Mouse (Mus musculus) G1E (cell line): ENCODE measurements at regions not wholly inside any gene's neighbourhood (a gene's known extent, or its start where the extent isn't known, plus 50 kb on each side); places are given as distances from the start of the nearest gene placed in this dataset.

Experiments used
- ATAC-seq: 2 replicates; pipeline ENCODE4 v1.8.0; 2016; ENCODE audit warnings: mild to moderate bottlenecking; ENCODE audit not compliant: insufficient number of reproducible peaks, poor library complexity, low FRiP score, severe bottlenecking; ENCODE audit errors: extremely low read depth
- DNase-seq: peaks from one replicate; pipeline ENCODE4 v3.0.0; 2012; ENCODE audit warnings: low spot score
- H3K27me3 ChIP-seq: 2 replicates; pipeline ENCODE4 v1.6.1; 2012; ENCODE audit warnings: mild to moderate bottlenecking, low read length, inconsistent platforms; ENCODE audit not compliant: insufficient read depth
- H3K36me3 ChIP-seq: replicated peaks from 2 replicates; pipeline ENCODE3; 2012; ENCODE audit warnings: mild to moderate bottlenecking, inconsistent platforms
- H3K4me1 ChIP-seq: 2 replicates; pipeline ENCODE4 v1.6.1; 2012; ENCODE audit warnings: low read depth, low read length, inconsistent platforms, mixed read lengths; ENCODE audit not compliant: insufficient read depth
- H3K4me3 ChIP-seq: 2 replicates; pipeline ENCODE4 v1.5.1; 2012; ENCODE audit warnings: low read depth, mild to moderate bottlenecking, inconsistent platforms, low read length, moderate library complexity, mixed read lengths
- H3K9me3 ChIP-seq: replicated peaks from 2 replicates; pipeline ENCODE4 v1.6.1; 2012; ENCODE audit warnings: inconsistent platforms
- CTCF ChIP-seq: IDR thresholded peaks from 2 replicates; pipeline ENCODE4 v1.5.1; 2012; ENCODE audit warnings: low read depth, low read length, inconsistent platforms, mixed read lengths
- GATA1 ChIP-seq: IDR thresholded peaks from 2 replicates; pipeline ENCODE4 v1.6.1; 2012; ENCODE audit warnings: borderline replicate concordance, low read length, inconsistent platforms, mixed read lengths
- GATA2 ChIP-seq: IDR thresholded peaks from 2 replicates; pipeline ENCODE4 v1.6.1; 2012; ENCODE audit warnings: low read depth, low read length, inconsistent platforms, borderline replicate concordance
- POLR2AphosphoS5 ChIP-seq: IDR thresholded peaks from 2 replicates; pipeline ENCODE4 v1.6.1; 2012; ENCODE audit warnings: low read depth, low read length, inconsistent platforms; ENCODE audit not compliant: insufficient replicate concordance
- TAL1 ChIP-seq: conservative IDR thresholded peaks from 2 replicates; pipeline ENCODE4 v1.6.1; 2012; ENCODE audit warnings: low read depth, low read length, inconsistent platforms, mixed read lengths

GRCm38 (mm10) chr4:56664921-56665320 lies 74.9 kb upstream of the Gm26657 start:
- TF ChIP-seq POLR2AphosphoS5, result no peak
- no peak for TF ChIP-seq TAL1
- TF ChIP-seq CTCF, result no peak
- TF ChIP-seq GATA1, result no peak
- no peak for TF ChIP-seq GATA2
- Histone ChIP-seq H3K4me3 (no peak overlapping the region), H3K27me3 (no peaks in the 10 kb centered on the region), H3K4me1 (no peaks in the 10 kb centered on the region), H3K36me3 (no peaks in the 10 kb centered on the region), H3K9me3 (peaks cover 6% of the 10 kb centered on the region; the same call in 1 of the 2 replicates)
- ATAC-seq (no peak), DNase-seq (no peak)

- TF ChIP-seq CTCF, result no peak
- Histone ChIP-seq H3K4me1 (no peaks in the 10 kb centered on the region), H3K36me3 (no peaks in the 10 kb centered on the region), H3K4me3 (no peak overlapping the region), H3K27me3 (no peaks in the 10 kb centered on the region), H3K9me3 (peaks cover 11% of the 10 kb centered on the region)
- ATAC-seq, result no peak
- DNase-seq, result no peak
Measured at GRCm38 (mm10) chr4:56661816-56662215, 78.1 kb upstream of the Gm26657 start.

GRCm38 (mm10) chr4:56657046-56657445 lies 82.8 kb upstream of the Gm26657 start:
- DNase-seq (no peak), ATAC-seq (no peak)
- TF ChIP-seq CTCF (no peak), GATA1 (no peak), TAL1 (no peak), POLR2AphosphoS5 (no peak), GATA2 (no peak)
- H3K9me3 ChIP-seq, result peaks cover 22% of the 10 kb centered on the region
- H3K27me3 ChIP-seq, result no peaks in the 10 kb centered on the region
- no peaks in the 10 kb centered on the region for H3K36me3 ChIP-seq
- no peaks in the 10 kb centered on the region for H3K4me1 ChIP-seq
- H3K4me3 ChIP-seq, result no peak overlapping the region

DNA sequence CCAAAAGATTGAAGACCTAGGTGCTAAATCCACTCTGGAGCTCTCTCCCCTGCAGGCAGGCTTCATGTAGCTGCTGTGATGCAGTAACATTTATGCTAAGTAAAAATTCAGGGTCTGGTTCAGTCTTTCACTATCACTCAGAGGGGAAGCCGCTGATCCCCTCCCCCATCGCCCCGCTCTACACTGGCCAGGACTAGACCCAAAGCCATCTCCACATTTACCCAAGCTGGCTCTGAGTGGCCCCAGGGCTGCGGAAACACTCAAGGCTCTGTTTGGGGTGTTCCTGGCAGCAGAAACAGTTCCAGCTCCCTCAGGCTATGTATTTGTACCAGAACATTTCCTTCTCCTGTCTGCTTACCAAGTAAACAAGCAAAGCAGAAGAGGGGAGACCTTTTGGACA lies 85.5 kb upstream of the Gm26657 start:
- Histone ChIP-seq H3K4me3 (no peak overlapping the region), H3K27me3 (no peaks in the 10 kb centered on the region), H3K9me3 (peaks cover 16% of the 10 kb centered on the region), H3K4me1 (no peaks in the 10 kb centered on the region), H3K36me3 (no peaks in the 10 kb centered on the region)
- no peak for TF ChIP-seq TAL1
- ATAC-seq, result no peak
- no peak for DNase-seq

GRCm38 (mm10) chr4:56652819-56653218 lies 87.1 kb upstream of the Gm26657 start:
- Histone ChIP-seq H3K4me1 (no peaks in the 10 kb centered on the region), H3K9me3 (peaks cover 13% of the 10 kb centered on the region), H3K4me3 (no peak overlapping the region), H3K27me3 (no peaks in the 10 kb centered on the region), H3K36me3 (no peaks in the 10 kb centered on the region)
- TF ChIP-seq GATA2 (no peak), GATA1 (no peak), TAL1 (no peak), CTCF (no peak), POLR2AphosphoS5 (no peak)
- ATAC-seq (no peak), DNase-seq (no peak)

DNA sequence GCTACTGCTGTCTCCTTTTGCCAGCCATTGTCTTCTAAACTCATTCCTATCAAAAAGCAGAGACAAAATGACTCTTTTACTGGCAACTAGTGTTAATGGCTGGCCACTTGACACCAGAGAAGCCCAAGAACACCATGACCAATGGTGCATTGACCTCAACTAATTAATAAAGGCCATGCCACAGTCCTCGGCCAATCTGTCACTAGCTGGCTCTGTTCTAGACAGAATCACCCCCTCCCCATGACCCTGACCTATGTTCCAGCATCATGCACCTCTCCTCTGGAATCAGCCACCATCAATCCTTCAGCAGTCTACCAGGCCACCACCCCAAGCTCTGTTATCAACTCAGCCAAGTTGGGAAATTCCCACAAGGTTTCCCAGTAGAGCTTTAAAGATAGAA lies 90.1 kb upstream of the Gm26657 start:
- TF ChIP-seq POLR2AphosphoS5 (no peak), GATA2 (no peak), CTCF (no peak), TAL1 (no peak), GATA1 (no peak)
- no peak for DNase-seq
- ATAC-seq, result no peak
- Histone ChIP-seq H3K9me3 (peaks cover 1% of the 10 kb centered on the region), H3K4me3 (no peak overlapping the region), H3K4me1 (no peaks in the 10 kb centered on the region), H3K27me3 (no peaks in the 10 kb centered on the region), H3K36me3 (no peaks in the 10 kb centered on the region)

GRCm38 (mm10) chr4:56643999-56644962 lies 95.6 kb upstream of the Gm26657 start:
- no peak for TF ChIP-seq GATA2
- TF ChIP-seq TAL1, result no peak
- no peak for TF ChIP-seq CTCF
- TF ChIP-seq POLR2AphosphoS5, result no peak
- no peak for TF ChIP-seq GATA1
- Histone ChIP-seq H3K27me3 (no peaks in the 10 kb centered on the region), H3K36me3 (no peaks in the 10 kb centered on the region), H3K4me3 (no peak overlapping the region), H3K9me3 (peaks cover 4% of the 10 kb centered on the region; the same call in 1 of the 2 replicates), H3K4me1 (no peaks in the 10 kb centered on the region)
- ATAC-seq (no peak), DNase-seq (no peak)
